Mouse (Mus musculus) MEL (cell line): ENCODE results near the gene Usp40. TPM values are rescaled to one million over a fixed set of nuclear protein-coding genes. Genes with fewer than 3 reads are reported as not detected.

Experiments used
- DNase-seq: peaks from one replicate; pipeline ENCODE4 v3.0.0; 2011; ENCODE audit warnings: low read depth, low spot score
- H3K27ac ChIP-seq: 2 replicates; pipeline ENCODE4 v1.5.1; 2012; ENCODE audit warnings: low read depth, mild to moderate bottlenecking, control low read depth, low read length, moderate library complexity; ENCODE audit not compliant: control insufficient read depth
- H3K27me3 ChIP-seq, 2 experiments: fragments of 150-350 bp in 1 of 2; sonication (generic) in 1 of 2; 2 replicates each; pipeline ENCODE4 v1.6.1; 2012; ENCODE audit warnings: low read length in 2 of 2, mild to moderate bottlenecking in 2 of 2, improper control_type of control experiment in 1 of 2, moderate library complexity in 1 of 2; ENCODE audit not compliant: insufficient read depth in 2 of 2, control insufficient read depth in 1 of 2
- H3K36me3 ChIP-seq, 2 experiments: 2 replicates each; pipeline ENCODE4 v1.6.1; 2012 to 2014; ENCODE audit warnings: low read length in 2 of 2, improper control_type of control experiment in 1 of 2, inconsistent platforms in 1 of 2, mild to moderate bottlenecking in 1 of 2; ENCODE audit not compliant: insufficient read depth in 2 of 2, control insufficient read depth in 1 of 2
- H3K4me1 ChIP-seq, 2 experiments: fragments of 150-350 bp in 1 of 2; sonication (generic) in 1 of 2; 2 replicates each; pipeline ENCODE4 v1.6.1; 2012; ENCODE audit warnings: low read length in 2 of 2, improper control_type of control experiment in 1 of 2, mild to moderate bottlenecking in 1 of 2; ENCODE audit not compliant: insufficient read depth in 2 of 2, control insufficient read depth in 1 of 2
- H3K4me3 ChIP-seq, 2 experiments: fragments of 150-350 bp in 1 of 2; sonication (generic) in 1 of 2; 2 replicates each; pipeline ENCODE4 v1.5.1; 2012; ENCODE audit warnings: low read depth in 2 of 2, low read length in 2 of 2, mild to moderate bottlenecking in 2 of 2, moderate library complexity in 2 of 2, control low read depth in 1 of 2, improper control_type of control experiment in 1 of 2; ENCODE audit not compliant: control insufficient read depth in 1 of 2, insufficient read depth in 1 of 2
- H3K79me2 ChIP-seq: 2 replicates; pipeline ENCODE4 v1.6.1; 2012; ENCODE audit warnings: mild to moderate bottlenecking, low read length, moderate library complexity; ENCODE audit not compliant: control insufficient read depth, poor library complexity, insufficient read depth
- H3K9ac ChIP-seq: 2 replicates; pipeline ENCODE4 v1.6.1; 2012; ENCODE audit warnings: low read depth, mild to moderate bottlenecking, control low read depth, low read length, moderate library complexity; ENCODE audit not compliant: control insufficient read depth, poor library complexity, severe bottlenecking
- H3K9me3 ChIP-seq: fragments of 150-350 bp; sonication (generic); replicated peaks from 2 replicates; pipeline ENCODE4 v1.6.1; 2012; ENCODE audit warnings: mild to moderate bottlenecking, low read length, improper control_type of control experiment, moderate library complexity; ENCODE audit not compliant: insufficient read depth
- CHD1 ChIP-seq: IDR thresholded peaks from 2 replicates; pipeline ENCODE4 v1.6.1; 2012; ENCODE audit warnings: low read depth, mild to moderate bottlenecking, inconsistent platforms, low read length, improper control_type of control experiment
- CHD2 ChIP-seq: IDR thresholded peaks from 2 replicates; pipeline ENCODE4 v1.6.1; 2011; ENCODE audit warnings: low read length, improper control_type of control experiment
- CTCF ChIP-seq, 3 experiments: IDR thresholded peaks in 2 of 3; conservative IDR thresholded peaks in 1 of 3; 2 replicates each; pipeline ENCODE4 v1.5.1; 2011 to 2012; ENCODE audit warnings: low read length in 3 of 3, low read depth in 2 of 3, mild to moderate bottlenecking in 2 of 3, improper control_type of control experiment in 1 of 3, inconsistent platforms in 1 of 3, mixed read lengths in 1 of 3, moderate library complexity in 1 of 3; ENCODE audit not compliant: control insufficient read depth in 1 of 3, insufficient read depth in 1 of 3, poor library complexity in 1 of 3, severe bottlenecking in 1 of 3
- ELF1 ChIP-seq: IDR thresholded peaks from 2 replicates; pipeline ENCODE4 v1.6.1; 2014; ENCODE audit warnings: low read depth, mild to moderate bottlenecking, inconsistent platforms, low read length, improper control_type of control experiment, moderate library complexity
- EP300 ChIP-seq, 2 experiments: IDR thresholded peaks; 2 replicates each; pipeline ENCODE4 v1.6.1; 2011; ENCODE audit warnings: improper control_type of control experiment in 2 of 2, low read length in 2 of 2, low read depth in 1 of 2, mild to moderate bottlenecking in 1 of 2
- ETS1 ChIP-seq: IDR thresholded peaks from 2 replicates; pipeline ENCODE4 v1.6.1; 2012; ENCODE audit warnings: low read depth, mild to moderate bottlenecking, inconsistent platforms, low read length, improper control_type of control experiment, moderate library complexity
- GATA1 ChIP-seq: IDR thresholded peaks from 2 replicates; pipeline ENCODE4 v1.6.1; 2011; ENCODE audit warnings: low read depth, low read length, improper control_type of control experiment
- MAFK ChIP-seq: IDR thresholded peaks from 2 replicates; pipeline ENCODE4 v1.6.1; 2011; ENCODE audit warnings: low read depth, mild to moderate bottlenecking, low read length, improper control_type of control experiment, borderline replicate concordance
- MAX ChIP-seq: IDR thresholded peaks from 2 replicates; pipeline ENCODE4 v1.6.1; 2011; ENCODE audit warnings: low read length, improper control_type of control experiment
- MXI1 ChIP-seq: IDR thresholded peaks from 2 replicates; pipeline ENCODE4 v1.6.1; 2011; ENCODE audit warnings: mild to moderate bottlenecking, low read depth, low read length, improper control_type of control experiment
- MYC ChIP-seq: IDR thresholded peaks from 2 replicates; pipeline ENCODE4 v1.6.1; 2011; ENCODE audit warnings: low read depth, mild to moderate bottlenecking, low read length, improper control_type of control experiment, moderate library complexity
- NRF1 ChIP-seq: IDR thresholded peaks from 2 replicates; pipeline ENCODE4 v1.6.1; 2014; ENCODE audit warnings: low read depth, mild to moderate bottlenecking, inconsistent platforms, low read length, improper control_type of control experiment, moderate library complexity; ENCODE audit not compliant: poor library complexity, insufficient read depth, severe bottlenecking
- POLR2AphosphoS2 ChIP-seq: IDR thresholded peaks from 2 replicates; pipeline ENCODE4 v1.6.1; 2011; ENCODE audit warnings: low read length, improper control_type of control experiment
- POLR2AphosphoS5 ChIP-seq: IDR thresholded peaks from 2 replicates; pipeline ENCODE4 v1.6.1; 2012; ENCODE audit warnings: low read depth, borderline replicate concordance, mild to moderate bottlenecking, inconsistent platforms, low read length, moderate library complexity, mixed read lengths
- RCOR1 ChIP-seq: IDR thresholded peaks from 2 replicates; pipeline ENCODE4 v1.6.1; 2012; ENCODE audit warnings: low read depth, mild to moderate bottlenecking, inconsistent platforms, low read length, improper control_type of control experiment
- SMC3 ChIP-seq: IDR thresholded peaks from 2 replicates; pipeline ENCODE4 v1.6.1; 2011; ENCODE audit warnings: low read depth, low read length, improper control_type of control experiment
- TCF12 ChIP-seq: IDR thresholded peaks from 2 replicates; pipeline ENCODE4 v1.6.1; 2014; ENCODE audit warnings: low read depth, mild to moderate bottlenecking, inconsistent platforms, low read length, improper control_type of control experiment, moderate library complexity
- USF1 ChIP-seq: IDR thresholded peaks from 2 replicates; pipeline ENCODE4 v1.6.1; 2014; ENCODE audit warnings: low read depth, mild to moderate bottlenecking, inconsistent platforms, low read length, improper control_type of control experiment, moderate library complexity
- ZC3H11A ChIP-seq: IDR thresholded peaks from 2 replicates; pipeline ENCODE4 v1.6.1; 2012; ENCODE audit warnings: low read depth, mild to moderate bottlenecking, inconsistent platforms, low read length, improper control_type of control experiment
- ZKSCAN1 ChIP-seq: IDR thresholded peaks from 2 replicates; pipeline ENCODE4 v1.6.1; 2012; ENCODE audit warnings: low read depth, mild to moderate bottlenecking, inconsistent platforms, low read length, improper control_type of control experiment, moderate library complexity
- ZNF384 ChIP-seq: IDR thresholded peaks from 2 replicates; pipeline ENCODE4 v1.6.1; 2012; ENCODE audit warnings: low read depth, mild to moderate bottlenecking, inconsistent platforms, low read length, improper control_type of control experiment
- polyA plus RNA-seq, 2 experiments: library from polyadenylated mRNA; stranded (reverse) in 1 of 2; unstranded in 1 of 2; fragments of >175 nt in 1 of 2; fragments of >200 nt in 1 of 2; gene quantifications; 2 replicates each; pipeline versions ENCODE4 v1.2.1 to v1.2.4; 2012; ENCODE audit warnings: low replicate concordance in 2 of 2, low read depth in 1 of 2; ENCODE audit not compliant: insufficient read length in 2 of 2, insufficient read depth in 1 of 2, missing spikeins in 1 of 2
- total RNA-seq: library from RNA; depleted of rRNA; stranded (reverse); fragments of 300-350 nt; gene quantifications from 2 replicates; pipeline ENCODE4 v1.2.3, GENCODE M21; 2012

The Usp40 gene
- total and polyA plus RNA-seq, 3 experiments, result 8.9 to 10.1 TPM; not detected in 1

GRCm38 (mm10) chr1:87909565-87909964 lies 98.8 kb downstream of the Usp40 start:
- H3K4me3 ChIP-seq, result no peak overlapping the region
- no peaks in the 10 kb centered on the region for H3K9me3 ChIP-seq
- no peak for TF ChIP-seq MXI1
- TF ChIP-seq EP300 (IDR thresholded peaks at IDR 0.05; ENCODE audit: low read depth in 1 of 2, low read length in 2 of 2), result peak; percentile 51 to 77
- peak; percentile 80 for TF ChIP-seq GATA1
- peak; percentile 39; the same call in 1 of the 2 replicates for TF ChIP-seq ETS1
- no peak for TF ChIP-seq MAFK
- peak; percentile 58; the same call in 1 of the 2 replicates for TF ChIP-seq RCOR1
- peak; percentile 64; the same call in 1 of the 2 replicates for TF ChIP-seq TCF12
- no peaks in the 10 kb centered on the region; the same call in 1 of the 2 replicates for H3K79me2 ChIP-seq
- H3K36me3 ChIP-seq, result peaks cover 3 to 24% of the 10 kb centered on the region in 2 experiments
- H3K27me3 ChIP-seq, result no peaks in the 10 kb centered on the region
- H3K27ac ChIP-seq, result peak overlapping the region; percentile 20
- no peak overlapping the region for H3K9ac ChIP-seq
- peaks cover 14 to 18% of the 10 kb centered on the region in 2 experiments for H3K4me1 ChIP-seq
- DNase-seq, result peak; percentile 34

DNA sequence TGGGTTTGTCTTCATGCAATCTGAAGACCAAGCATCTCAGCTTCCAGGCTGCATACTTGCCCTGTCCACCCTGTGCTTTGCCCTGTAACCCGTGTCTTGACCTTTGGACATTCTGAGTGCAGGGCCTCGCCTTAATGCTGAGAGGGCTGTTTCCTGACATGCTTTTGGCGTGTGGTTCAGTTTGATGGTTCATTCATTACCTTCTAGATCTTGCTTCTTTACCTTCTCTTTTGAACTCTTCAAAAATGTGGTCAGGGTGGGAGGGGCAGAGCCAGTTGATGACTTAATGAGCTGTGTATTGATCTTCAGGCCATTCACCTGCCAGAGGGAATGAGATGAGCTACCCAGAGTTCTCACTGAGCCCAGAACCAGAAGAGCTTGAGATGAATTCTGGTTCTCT lies 99.6 kb downstream of the Usp40 start:
- peaks cover 14 to 18% of the 10 kb centered on the region in 2 experiments for H3K4me1 ChIP-seq

GRCm38 (mm10) chr1:87908006-87908405 lies 100.3 kb downstream of the Usp40 start:
- Histone ChIP-seq H3K9ac (no peak overlapping the region), H3K9me3 (no peaks in the 10 kb centered on the region), H3K79me2 (no peaks in the 10 kb centered on the region; the same call in 1 of the 2 replicates), H3K4me3 (no peak overlapping the region), H3K27me3 (no peaks in the 10 kb centered on the region), H3K27ac (no peak overlapping the region), H3K36me3 (peaks cover 3 to 20% of the 10 kb centered on the region in 2 experiments), H3K4me1 (peaks cover 14 to 18% of the 10 kb centered on the region in 2 experiments)
- no peak for DNase-seq
- TF ChIP-seq MYC, result no peak
- TF ChIP-seq MAX, result no peak
- no peak for TF ChIP-seq SMC3
- TF ChIP-seq CTCF (IDR thresholded peaks at IDR 0.05 in 2 of 3, conservative IDR thresholded peaks at IDR 0.05 in 1 of 3; ENCODE audit: control insufficient read depth in 1 of 3, insufficient read depth in 1 of 3, low read depth in 2 of 3, low read length in 3 of 3, poor library complexity in 1 of 3, severe bottlenecking in 1 of 3), result no peak
- TF ChIP-seq EP300 (IDR thresholded peaks at IDR 0.05; ENCODE audit: low read depth in 1 of 2, low read length in 2 of 2), result no peak
- TF ChIP-seq POLR2AphosphoS5, result no peak
- no peak for TF ChIP-seq ZKSCAN1
- no peak for TF ChIP-seq ZNF384
- TF ChIP-seq ZC3H11A, result no peak
- no peak for TF ChIP-seq GATA1
- no peak for TF ChIP-seq CHD2
- TF ChIP-seq TCF12, result no peak
- no peak for TF ChIP-seq ELF1
- no peak for TF ChIP-seq USF1
- TF ChIP-seq CHD1, result no peak

More for the DNA sequence above, 99.6 kb downstream of the Usp40 start:
- Histone ChIP-seq H3K9ac (no peak overlapping the region), H3K9me3 (no peaks in the 10 kb centered on the region), H3K79me2 (no peaks in the 10 kb centered on the region; the same call in 1 of the 2 replicates), H3K4me3 (no peak overlapping the region), H3K27ac (peak overlapping the region; percentile 20; the same call in 1 of the 2 replicates), H3K27me3 (no peaks in the 10 kb centered on the region), H3K36me3 (peaks cover 3 to 20% of the 10 kb centered on the region in 2 experiments)
- TF ChIP-seq POLR2AphosphoS2 (no peak), NRF1 (no peak)
- no peak for DNase-seq
